19 mouse cellular contexts compared by ENCODE assay signal in the genomic region with DNA sequence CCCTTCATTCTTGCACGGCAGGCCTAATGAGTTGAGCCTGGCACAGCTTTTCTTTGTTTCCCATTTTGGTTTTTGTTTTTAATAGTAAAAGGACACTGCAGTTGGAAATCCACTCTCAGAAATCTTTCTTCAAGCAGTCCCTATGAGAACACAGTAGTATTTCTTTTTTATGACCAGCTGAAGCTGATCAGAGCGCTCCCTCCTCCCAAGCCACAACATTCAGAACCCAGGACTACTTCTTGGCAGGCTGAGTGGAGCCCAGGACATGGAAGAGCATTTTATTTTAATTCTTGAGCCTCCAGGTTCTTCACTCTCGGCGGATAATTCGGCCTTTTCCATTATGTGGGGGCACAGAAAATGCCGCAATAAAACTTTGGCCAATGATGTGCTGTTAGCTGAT.
DNase-seq lines count a peak whose midpoint lies in the region; ATAC-seq and TF ChIP-seq lines count a peak whose summit lies in the region.
"Had no signal": no experiment of that assay in that cellular context is flagged by ENCODE, and none has a peak within 500 bp of the region (broad histone marks: within the 10 kb centered on the region; RNA-seq: fewer than 3 reads in every experiment).

No protein-coding gene starts in this region.

- H3K9ac ChIP-seq in limb, embryonic 11.5 days (ENCODE audit: low read length): no peak overlapping the region
- H3K9ac ChIP-seq in stomach, postnatal 0 days (ENCODE audit: low read length): no peak overlapping the region
- H3K9ac ChIP-seq: liver, embryonic 12.5 days had no signal

- peak overlapping the region; percentile 53 for H3K27ac ChIP-seq in gastrocnemius, adult 2 months
- H3K27ac ChIP-seq in limb, embryonic 11.5 days (replicated peaks; ENCODE audit: low read depth, low read length): 0 out of 2 replicates have a peak overlapping the region, but pooled peaks have one; percentile 14
- 0 out of 2 replicates have a peak overlapping the region, but pooled peaks have one; percentile 18 for H3K27ac ChIP-seq in stomach, postnatal 0 days (replicated peaks)
- H3K27ac ChIP-seq: hindbrain, embryonic 10.5 days; layer of hippocampus, adult 2 months; liver, embryonic 12.5 days had no signal

- H3K36me3 ChIP-seq in limb, embryonic 11.5 days (ENCODE audit: control insufficient read depth, insufficient read depth, low read length): no peaks in the 10 kb centered on the region
- H3K36me3 ChIP-seq in stomach, postnatal 0 days (ENCODE audit: control insufficient read depth, insufficient read depth, low read length): no peaks in the 10 kb centered on the region
- H3K36me3 ChIP-seq: G1E; liver, embryonic 12.5 days had no signal

- H3K4me1 ChIP-seq in limb, embryonic 11.5 days (ENCODE audit: control insufficient read depth, insufficient read depth, low read length): 0 out of 2 replicates have a peak, but pooled peaks cover 6% of the 10 kb centered on the region
- H3K4me1 ChIP-seq in stomach, postnatal 0 days (replicated peaks; ENCODE audit: control insufficient read depth, insufficient read depth): no peaks in the 10 kb centered on the region
- H3K4me1 ChIP-seq: hindbrain, embryonic 10.5 days; liver, embryonic 12.5 days had no signal

- 80% methylated on average over 6 of the region's 6 CpGs for WGBS in limb, embryonic 11.5 days
- 62% methylated on average over 6 of the region's 6 CpGs for WGBS in stomach, postnatal 0 days

- H3K27me3 ChIP-seq in limb, embryonic 11.5 days (ENCODE audit: control insufficient read depth, insufficient read depth, low read length): no peaks in the 10 kb centered on the region
- H3K27me3 ChIP-seq in stomach, postnatal 0 days (ENCODE audit: control insufficient read depth, insufficient read depth, low read length): no peaks in the 10 kb centered on the region
- H3K27me3 ChIP-seq: liver, embryonic 12.5 days had no signal

- DNase-seq in gastrocnemius, adult 2 months: no peak
- DNase-seq in gastrocnemius, postnatal 36 days: no peak
- peak; percentile 26 for DNase-seq in kidney, postnatal 10 days
- no peak for DNase-seq in kidney, adult 8-10 months
- DNase-seq in limb, embryonic 11.5 days (ENCODE audit: low spot score): no peak
- no peak for DNase-seq in stomach, postnatal 0 days (ENCODE audit: low spot score)
- no peak for DNase-seq in adipocyte (ENCODE audit: low spot score)
- DNase-seq: adrenal gland, postnatal 14 days; cerebellum, adult 11 months; cerebellum, postnatal 14 days; gastrocnemius, postnatal 14 days; layer of hippocampus, postnatal 36 days; lung, adult 2 months; thymus, postnatal 25 days had no signal

- no peak overlapping the region for H3K4me2 ChIP-seq in limb, embryonic 11.5 days (ENCODE audit: low read depth, severe bottlenecking)
- no peak overlapping the region for H3K4me2 ChIP-seq in stomach, postnatal 0 days (replicated peaks; ENCODE audit: low read depth)
- H3K4me2 ChIP-seq: liver, embryonic 12.5 days had no signal

- intact Hi-C loops in gastrocnemius, adult 2 months (cut with DNase I): no loop called here
- intact Hi-C loops in gastrocnemius, postnatal 36 days (cut with DNase I): no loop called here

- no peaks in the 10 kb centered on the region for H3K9me3 ChIP-seq in limb, embryonic 11.5 days (ENCODE audit: control insufficient read depth, low read length)
- no peaks in the 10 kb centered on the region for H3K9me3 ChIP-seq in stomach, postnatal 0 days (ENCODE audit: control insufficient read depth, low read length)
- H3K9me3 ChIP-seq: hindbrain, embryonic 10.5 days; liver, embryonic 12.5 days had no signal

- no peak overlapping the region for H3K4me3 ChIP-seq in gastrocnemius, adult 2 months
- H3K4me3 ChIP-seq in limb, embryonic 11.5 days (ENCODE audit: low read depth, low read length): no peak overlapping the region
- H3K4me3 ChIP-seq in stomach, postnatal 0 days (ENCODE audit: low read depth, low read length): no peak overlapping the region
- H3K4me3 ChIP-seq: hindbrain, embryonic 10.5 days; layer of hippocampus, adult 2 months; liver, embryonic 12.5 days had no signal

- TF ChIP-seq EP300 in stomach, postnatal 0 days (optimal IDR thresholded peaks at IDR 0.05): no peak

- no peak for TF ChIP-seq CTCF in gastrocnemius, adult 2 months (IDR thresholded peaks at IDR 0.05)
- no peak for TF ChIP-seq CTCF in stomach, postnatal 0 days (IDR thresholded peaks at IDR 0.05; ENCODE audit: low read depth)

- no peak for ATAC-seq in limb, embryonic 11.5 days (ENCODE audit: insufficient number of reproducible peaks, low FRiP score, low TSS enrichment, low read depth)
- ATAC-seq in stomach, postnatal 0 days (ENCODE audit: low FRiP score, low TSS enrichment): no peak
- ATAC-seq: activated CD4-positive, CD25-positive, alpha-beta regulatory T cell, adult 4 months; liver, embryonic 12.5 days had no signal
